ENCODE assay signal across 9 mouse cellular contexts in the genomic region with DNA sequence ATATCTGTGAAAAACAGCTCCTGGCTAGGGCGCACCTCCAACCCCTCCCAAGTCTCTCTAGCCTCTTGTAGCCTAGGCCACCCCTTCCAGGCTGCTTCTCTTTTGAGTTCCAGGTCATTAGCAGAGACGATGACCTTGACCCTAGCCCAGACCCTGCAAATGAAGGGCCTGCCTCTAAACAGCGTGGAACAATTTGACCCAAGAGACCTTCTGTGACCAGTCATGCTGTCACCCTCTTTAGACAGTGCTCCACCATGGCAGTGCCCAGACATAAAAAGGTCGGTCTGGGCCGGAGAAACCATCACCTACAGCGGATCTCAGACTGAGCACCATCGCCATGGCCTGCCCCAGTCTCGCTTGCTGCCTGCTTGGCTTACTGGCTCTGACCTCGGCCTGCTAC. TPM values are rescaled to one million over a fixed set of nuclear protein-coding genes. Genes with fewer than 3 reads are reported as not detected.
DNase-seq lines count a peak whose midpoint lies in the region; ATAC-seq lines count a peak whose summit lies in the region.
"Had no signal": no experiment of that assay in that cellular context is flagged by ENCODE, and none has a peak within 500 bp of the region (broad histone marks: within the 10 kb centered on the region; RNA-seq: fewer than 3 reads in every experiment).

Gene Oxt (plus strand): TSS at position 301 of the 400 bp plus-strand sequence.

- 44% methylated on average over 9 of the region's 9 CpGs for WGBS in heart, embryonic 13.5 days
- WGBS in hindbrain, embryonic 15.5 days: 42% methylated on average over 9 of the region's 9 CpGs
- WGBS in midbrain, embryonic 12.5 days: 43% methylated on average over 9 of the region's 9 CpGs

- no peaks in the 10 kb centered on the region for H3K9me3 ChIP-seq in heart, embryonic 13.5 days
- H3K9me3 ChIP-seq in hindbrain, embryonic 15.5 days: no peaks in the 10 kb centered on the region
- H3K9me3 ChIP-seq in midbrain, embryonic 12.5 days: no peaks in the 10 kb centered on the region

- H3K9ac ChIP-seq in heart, embryonic 13.5 days: peak within 1 kb of the TSS; percentile 70
- peak within 1 kb of the TSS; percentile 12; the same call in 1 of the 2 replicates for H3K9ac ChIP-seq in hindbrain, embryonic 15.5 days
- H3K9ac ChIP-seq in midbrain, embryonic 12.5 days (replicated peaks): no peak within 1 kb of the TSS

- peak within 1 kb of the TSS; percentile 74 for H3K4me2 ChIP-seq in heart, embryonic 13.5 days
- H3K4me2 ChIP-seq in hindbrain, embryonic 15.5 days: peak within 1 kb of the TSS; percentile 55
- peak within 1 kb of the TSS; percentile 45 for H3K4me2 ChIP-seq in midbrain, embryonic 12.5 days (replicated peaks)

- intact Hi-C loops in heart, postnatal 25 days (cut with DNase I): no loop called here
- intact Hi-C loops in gastrocnemius, postnatal 36 days (cut with DNase I): no loop called here

- H3K27ac ChIP-seq in heart, embryonic 13.5 days (replicated peaks): no peak within 1 kb of the TSS
- no peak within 1 kb of the TSS for H3K27ac ChIP-seq in brown adipose tissue, adult 24 weeks (replicated peaks; ENCODE audit: low read depth, low read length)
- H3K27ac ChIP-seq in hindbrain, embryonic 15.5 days (replicated peaks): no peak within 1 kb of the TSS
- H3K27ac ChIP-seq in midbrain, embryonic 12.5 days (replicated peaks): no peak within 1 kb of the TSS

- H3K4me1 ChIP-seq in heart, embryonic 13.5 days: peaks cover 29% of the 10 kb centered on the region
- no peaks in the 10 kb centered on the region for H3K4me1 ChIP-seq in brown adipose tissue, adult 24 weeks (ENCODE audit: control insufficient read depth, insufficient read depth, insufficient read length, low read length)
- peaks cover 25% of the 10 kb centered on the region for H3K4me1 ChIP-seq in hindbrain, embryonic 15.5 days (replicated peaks)
- peaks cover 22% of the 10 kb centered on the region for H3K4me1 ChIP-seq in midbrain, embryonic 12.5 days

- no peak for ATAC-seq in heart, embryonic 13.5 days (ENCODE audit: extremely low read depth, insufficient number of reproducible peaks, low FRiP score, low TSS enrichment)
- no peak for ATAC-seq in hindbrain, embryonic 15.5 days (ENCODE audit: low FRiP score, low read depth)
- ATAC-seq in midbrain, embryonic 12.5 days (ENCODE audit: low FRiP score, low read depth): no peak

- H3K4me3 ChIP-seq in heart, embryonic 13.5 days: peak within 1 kb of the TSS; percentile 50
- H3K4me3 ChIP-seq in brown adipose tissue, adult 24 weeks (ENCODE audit: insufficient read depth, low read depth, low read length): peak within 1 kb of the TSS; percentile 22; the same call in 1 of the 2 replicates
- peak within 1 kb of the TSS; percentile 30 for H3K4me3 ChIP-seq in hindbrain, embryonic 15.5 days
- H3K4me3 ChIP-seq in midbrain, embryonic 12.5 days: peak within 1 kb of the TSS; percentile 29

- H3K36me3 ChIP-seq in heart, embryonic 13.5 days: no peaks in the 10 kb centered on the region
- no peaks in the 10 kb centered on the region for H3K36me3 ChIP-seq in hindbrain, embryonic 15.5 days
- H3K36me3 ChIP-seq in midbrain, embryonic 12.5 days: no peaks in the 10 kb centered on the region

- peaks cover 78% of the 10 kb centered on the region for H3K27me3 ChIP-seq in heart, embryonic 13.5 days (replicated peaks)
- peaks cover 61% of the 10 kb centered on the region for H3K27me3 ChIP-seq in hindbrain, embryonic 15.5 days
- H3K27me3 ChIP-seq in midbrain, embryonic 12.5 days: peaks cover 77% of the 10 kb centered on the region

- no peak for DNase-seq in heart, postnatal 25 days (ENCODE audit: low spot score)
- no peak for DNase-seq in urinary bladder, postnatal 4 days (ENCODE audit: low spot score in 2 of 2)
- no peak for DNase-seq in adrenal gland, adult 18-20 months (ENCODE audit: low spot score in 2 of 2)
- no peak for DNase-seq in gastrocnemius, postnatal 36 days
- DNase-seq: right cerebral cortex, adult 18-20 months had no signal

RNA-seq across cellular contexts. Expression of gene Oxt, which starts in this region (rescaled TPM):
- not detected in 2 replicates for polyA plus RNA-seq in heart, embryonic 13.5 days (2015; fragmentation: Nextera tagmentation; extraction: Ambion mirVana)
- total RNA-seq in heart, postnatal 25 days (2021): not detected
- not detected in 2 replicates for polyA plus RNA-seq in brown adipose tissue, adult 24 weeks (2012; ENCODE audit: insufficient read depth, insufficient read length, missing spikeins)
- polyA plus RNA-seq in hindbrain, embryonic 15.5 days (2015; fragmentation: Nextera tagmentation; extraction: Ambion mirVana): 0.42 TPM in 1 of 2 replicates, not detected in the other
- not detected in 2 replicates for polyA plus RNA-seq in midbrain, embryonic 12.5 days (2016; fragmentation: Nextera tagmentation; extraction: Ambion mirVana)
- not detected for total RNA-seq in adrenal gland, adult 18-20 months (2021)
- not detected for total RNA-seq in gastrocnemius, postnatal 36 days (2021)
